Mouse (Mus musculus) CD4-positive, CD25-positive, alpha-beta regulatory T cell, adult 2 months (primary cell): ENCODE results near the gene Gdf10.

Source experiments
- DNase-seq: peaks from one replicate; pipeline ENCODE4 v3.0.0-alpha.2; 2012; ENCODE audit warnings: low read depth, low spot score

The Gdf10 gene

DNA sequence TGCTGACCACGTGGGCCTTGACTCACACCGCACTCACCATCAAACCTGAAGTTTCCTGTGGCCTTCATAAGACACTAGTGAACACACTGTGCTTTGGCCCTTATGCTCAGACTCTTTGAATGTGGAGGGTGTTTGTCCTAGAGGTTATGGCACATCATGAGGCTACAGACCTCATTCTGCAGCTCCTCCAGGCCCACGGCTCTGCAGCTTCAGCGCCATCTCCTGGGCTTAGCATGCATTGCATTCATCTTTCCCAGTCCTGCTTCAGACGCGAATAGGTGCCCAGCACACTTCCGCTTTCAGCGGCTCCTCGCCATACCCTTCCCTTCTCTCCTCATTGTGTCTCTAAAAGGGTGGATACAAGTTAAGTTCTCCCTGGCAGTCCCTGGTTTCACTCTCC is 15.7 kb downstream of the Gdf10 start:
- peak; percentile 7 for DNase-seq

GRCm38 (mm10) chr14:33940739-33941138 is 17.4 kb downstream of the Gdf10 start, which contains the start of gene Gdf2:
Gene Gdf2, plus strand, starts transcription at chr14:33941039.
- DNase-seq: no peak

- DNase-seq: no peak
Measured at GRCm38 (mm10) chr14:33942222-33942621, 18.8 kb downstream of the Gdf10 start.

GRCm38 (mm10) chr14:33946125-33946524 is 22.7 kb downstream of the Gdf10 start:
- no peak for DNase-seq

- no peak for DNase-seq
Measured at GRCm38 (mm10) chr14:33952233-33952981, 29.0 kb downstream of the Gdf10 start.

DNA sequence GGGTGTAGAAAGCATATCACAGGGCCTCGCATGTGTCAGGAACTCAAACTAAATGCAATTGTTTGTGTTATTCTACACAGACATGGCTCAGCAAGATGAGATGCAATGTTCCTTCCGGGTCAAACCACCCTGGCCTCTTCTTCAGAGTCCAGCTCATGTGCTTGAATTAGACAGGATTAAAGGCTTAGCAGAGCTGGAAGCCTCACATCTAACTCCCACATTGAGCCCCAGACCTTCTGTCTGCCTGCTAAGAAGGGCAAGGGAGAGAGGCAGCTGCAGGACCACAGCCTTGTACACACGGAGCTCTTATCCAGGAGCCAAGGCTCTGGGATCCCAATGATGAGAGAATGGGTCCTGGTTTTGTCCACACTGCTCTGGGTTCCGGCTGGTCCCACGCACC is 30.4 kb downstream of the Gdf10 start, which contains the start of gene Rbp3:
Rbp3 (plus strand) TSS at position 243 of the 400 bp plus-strand sequence.
- no peak for DNase-seq

DNA sequence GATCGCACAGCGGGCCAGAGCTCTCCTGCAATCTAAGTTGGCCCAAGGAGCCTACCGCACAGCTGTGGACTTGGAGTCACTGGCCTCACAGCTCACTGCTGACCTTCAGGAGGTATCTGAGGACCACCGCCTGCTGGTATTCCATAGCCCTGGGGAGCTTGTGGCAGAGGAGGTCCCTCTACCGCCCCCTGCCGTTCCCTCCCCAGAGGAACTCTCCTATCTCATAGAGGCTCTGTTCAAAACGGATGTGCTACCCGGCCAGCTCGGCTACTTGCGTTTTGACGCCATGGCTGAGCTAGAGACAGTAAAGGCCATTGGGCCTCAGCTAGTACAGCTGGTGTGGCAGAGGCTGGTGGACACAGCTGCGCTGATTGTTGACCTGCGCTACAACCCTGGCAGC is 32.7 kb downstream of the Gdf10 start:
- DNase-seq: no peak

DNA sequence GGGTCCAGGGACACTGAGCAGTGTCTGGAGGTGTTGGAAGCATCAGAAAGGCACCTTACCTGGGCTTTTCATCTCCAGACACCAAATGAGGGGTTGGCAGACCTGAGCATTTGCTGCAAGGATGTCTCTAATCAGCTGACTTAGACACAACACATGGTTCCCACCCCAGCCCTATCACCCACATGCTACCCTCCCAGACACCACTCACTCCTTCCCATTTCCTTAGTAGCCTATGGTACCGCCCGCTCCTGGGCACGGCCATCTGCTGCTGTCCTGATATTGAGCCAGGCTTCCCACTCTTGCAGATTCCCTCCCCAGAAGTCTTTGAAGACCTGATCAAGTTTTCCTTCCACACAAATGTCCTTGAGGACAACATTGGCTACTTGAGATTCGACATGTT is 34.8 kb downstream of the Gdf10 start:
- no peak for DNase-seq

DNA sequence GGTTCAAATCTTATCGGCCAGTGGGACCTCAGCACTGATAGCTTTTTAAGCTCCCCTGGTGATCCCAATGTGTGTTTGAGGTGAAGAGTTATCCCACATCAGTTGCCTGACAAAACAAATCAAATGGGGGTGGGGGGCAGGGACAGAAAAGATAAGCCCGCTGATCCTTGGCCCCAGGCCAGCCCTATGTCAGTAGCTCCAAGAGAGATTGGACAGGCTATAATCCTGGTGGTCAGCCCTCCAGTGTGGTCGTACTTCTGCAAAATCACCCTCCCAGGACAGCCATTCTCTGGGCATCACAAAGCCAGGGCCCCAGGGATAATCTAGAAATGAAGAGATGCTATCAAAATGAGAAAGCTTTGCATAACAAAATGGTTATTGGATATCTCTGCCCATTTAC is 35.5 kb downstream of the Gdf10 start:
- DNase-seq: no peak

GRCm38 (mm10) chr14:33959341-33959740 is 36.0 kb downstream of the Gdf10 start:
- DNase-seq: peak; percentile 9

DNA sequence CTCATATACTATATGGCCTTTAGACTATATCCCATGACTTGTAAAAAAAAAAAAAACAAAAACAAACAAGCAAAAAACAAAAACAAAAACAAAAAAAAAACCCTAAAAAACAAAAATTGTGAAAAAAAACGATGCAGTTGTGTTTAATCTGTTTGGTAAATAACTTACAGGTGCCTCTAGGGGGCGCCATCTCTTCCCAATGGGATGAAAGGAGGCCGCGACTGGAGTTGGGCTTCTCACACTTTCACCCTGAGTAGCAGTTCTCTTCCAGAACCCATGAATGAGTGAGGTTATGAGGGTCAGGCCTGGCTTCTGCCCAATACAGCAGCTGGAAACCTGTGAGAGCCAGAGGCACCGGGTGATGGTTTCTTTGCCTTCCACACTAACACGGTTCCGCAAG is 42.3 kb downstream of the Gdf10 start:
- no peak for DNase-seq

DNA sequence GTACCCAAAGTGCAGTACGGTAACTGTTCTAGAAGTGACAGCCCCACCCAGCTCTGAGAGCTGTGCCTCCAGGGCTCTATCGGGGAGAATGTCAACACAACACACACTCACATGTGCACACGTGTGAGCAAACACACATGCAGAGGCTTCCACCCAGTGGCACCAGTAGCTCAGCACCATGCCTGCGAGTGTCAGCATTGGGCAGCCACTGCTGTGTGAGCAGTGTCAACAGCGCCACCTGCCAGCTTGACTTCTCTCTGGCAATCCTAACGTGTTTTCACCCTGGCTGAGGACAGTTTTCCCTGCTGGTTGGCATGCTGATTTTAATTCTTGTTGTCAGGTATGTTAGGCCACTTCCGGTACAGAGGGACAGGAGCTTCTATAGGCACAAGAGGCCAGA is 49.3 kb downstream of the Gdf10 start:
- no peak for DNase-seq

DNA sequence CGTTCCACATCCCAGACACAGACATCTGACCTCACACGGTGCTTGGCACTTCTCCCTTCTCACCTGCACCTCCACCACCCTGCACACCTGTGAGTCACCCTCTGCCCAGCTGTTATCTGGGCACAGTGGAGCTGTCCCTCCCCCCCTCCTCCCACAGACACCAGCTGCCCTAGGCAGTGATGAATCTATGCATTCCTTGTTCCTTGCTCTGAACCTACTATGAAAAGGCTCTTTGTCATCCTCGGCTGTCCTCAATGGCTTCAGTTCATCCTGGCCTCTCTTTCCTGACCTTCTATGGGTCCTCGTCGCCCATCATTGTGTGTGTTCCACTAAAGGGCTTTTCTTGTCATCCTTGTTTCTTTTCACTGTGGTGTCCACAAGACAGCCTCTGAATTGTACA is 51.4 kb downstream of the Gdf10 start:
- no peak for DNase-seq

DNA sequence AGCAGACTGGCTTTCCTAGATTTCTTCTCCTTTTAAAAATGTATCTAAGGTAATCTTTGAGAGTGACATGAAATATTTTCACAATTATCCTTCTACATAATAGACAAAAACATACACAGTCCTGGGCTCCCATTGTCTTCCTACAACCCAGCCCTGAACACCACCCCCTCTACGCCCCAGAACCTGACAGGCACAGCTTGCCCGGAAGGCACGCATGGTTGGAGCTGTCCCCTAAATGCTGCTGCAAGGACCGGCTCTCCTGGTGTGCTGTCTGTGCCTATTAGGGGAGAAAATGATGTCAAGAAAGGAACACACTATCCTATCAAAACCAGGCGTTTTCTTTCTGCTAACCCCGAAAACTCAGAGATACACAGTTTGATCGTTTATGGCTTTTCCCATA is 54.4 kb downstream of the Gdf10 start:
- no peak for DNase-seq

- DNase-seq: no peak
Measured at GRCm38 (mm10) chr14:33978604-33979059, 55.2 kb downstream of the Gdf10 start, which contains the start of gene Zfp488. Gene Zfp488, minus strand, starts transcription at chr14:33978764.
